Mouse (Mus musculus): ENCODE measurements around the gene Ddx54. TPM values are rescaled to one million over a fixed set of nuclear protein-coding genes. Genes with fewer than 3 reads are reported as not detected.

Ddx54 gene
- polyA plus RNA-seq, 2 experiments from 2014 or later, result 14.4 to 18.6 TPM

- ATAC-seq, result no peak
These were observed 30.5 kb upstream of the Ddx54 start for GRCm38 (mm10) chr5:120582002-120582401.

- ATAC-seq, result peak; percentile 43
These were observed 29.0 kb upstream of the Ddx54 start for GRCm38 (mm10) chr5:120583511-120583910.

GRCm38 (mm10) chr5:120584968-120585367 is 27.6 kb upstream of the Ddx54 start:
- ATAC-seq, result no peak

- no peak for ATAC-seq
These were observed 25.6 kb upstream of the Ddx54 start for GRCm38 (mm10) chr5:120586741-120587615.

- ATAC-seq, result peak; percentile 15
These were observed 25.0 kb upstream of the Ddx54 start for GRCm38 (mm10) chr5:120587616-120587926.

GRCm38 (mm10) chr5:120587940-120588568 is 24.5 kb upstream of the Ddx54 start:
- ATAC-seq, result no peak

- ATAC-seq, result peak; percentile 89
These were observed 23.9 kb upstream of the Ddx54 start, which contains the start of the genes Tpcn1 and Iqcd for GRCm38 (mm10) chr5:120588569-120589094. Tpcn1 (minus strand) TSS chr5:120588673. Iqcd (plus strand) TSS chr5:120589016.

- no peak for ATAC-seq
These were observed 22.1 kb upstream of the Ddx54 start for GRCm38 (mm10) chr5:120590356-120591010.

GRCm38 (mm10) chr5:120592141-120592540 is 20.4 kb upstream of the Ddx54 start:
- ATAC-seq, result no peak

GRCm38 (mm10) chr5:120594485-120594884 is 18.1 kb upstream of the Ddx54 start:
- no peak for ATAC-seq

- ATAC-seq, result no peak
These were observed 12.9 kb upstream of the Ddx54 start for GRCm38 (mm10) chr5:120599625-120600024.

GRCm38 (mm10) chr5:120600946-120601668 is 11.4 kb upstream of the Ddx54 start:
- ATAC-seq, result no peak

GRCm38 (mm10) chr5:120602210-120602609 is 10.3 kb upstream of the Ddx54 start:
- ATAC-seq, result no peak

- ATAC-seq, result no peak
These were observed 9.0 kb upstream of the Ddx54 start for GRCm38 (mm10) chr5:120603515-120603914.

GRCm38 (mm10) chr5:120604839-120605238 is 7.7 kb upstream of the Ddx54 start:
- peak; percentile 83 for ATAC-seq

GRCm38 (mm10) chr5:120605241-120605661 is 7.3 kb upstream of the Ddx54 start:
- ATAC-seq, result no peak

- peak; percentile 75 for ATAC-seq
These were observed 6.9 kb upstream of the Ddx54 start for GRCm38 (mm10) chr5:120605688-120606087.

GRCm38 (mm10) chr5:120606590-120607200 is 5.8 kb upstream of the Ddx54 start:
- no peak for ATAC-seq

- no peak for ATAC-seq
These were observed 5.2 kb upstream of the Ddx54 start for GRCm38 (mm10) chr5:120607335-120607734.

GRCm38 (mm10) chr5:120609246-120609775 is 3.2 kb upstream of the Ddx54 start:
- ATAC-seq, result no peak

GRCm38 (mm10) chr5:120610906-120611305 is 1.6 kb upstream of the Ddx54 start:
- no peak for ATAC-seq

GRCm38 (mm10) chr5:120611416-120611815 is 1.1 kb upstream of the Ddx54 start:
- ATAC-seq, result no peak
